Mouse (Mus musculus) left cerebral cortex, postnatal 36 days (tissue): ENCODE measurements at regions not wholly inside any gene's neighbourhood (a gene's known extent, or its start where the extent isn't known, plus 50 kb on each side); places are given as distances from the start of the nearest gene placed in this dataset.

Source experiments
- DNase-seq, 2 experiments: peaks; one replicate each; pipeline ENCODE4 v3.0.0; 2021 to 2022; ENCODE audit warnings: low spot score in 2 of 2, mixed read lengths in 1 of 2
- intact Hi-C: fragments of 180-260 bp; cut with DNase I; formaldehyde crosslinking; loops from one replicate; pipeline ENCODE4 v1.15.1; 2025

- no peak for DNase-seq
- intact Hi-C loops = no loop called here
Observed at GRCm38 (mm10) chr4:72379515-72379914, 178.8 kb upstream of the Tle1 start.

GRCm38 (mm10) chr4:72379011-72379410, 178.3 kb upstream of the Tle1 start:
- intact Hi-C loops = no loop called here

GRCm38 (mm10) chr4:72377520-72377919, 176.8 kb upstream of the Tle1 start:
- intact Hi-C loops = no loop called here

More at GRCm38 (mm10) chr4:72379011-72379410, 178.3 kb upstream of the Tle1 start:
- no peak for DNase-seq

GRCm38 (mm10) chr4:72351985-72352384, 151.3 kb upstream of the Tle1 start:
- intact Hi-C loops = no loop called here
- DNase-seq = no peak

More at GRCm38 (mm10) chr4:72377520-72377919, 176.8 kb upstream of the Tle1 start:
- DNase-seq = no peak

- intact Hi-C loops = no loop called here
- no peak for DNase-seq
Observed at GRCm38 (mm10) chr4:72331882-72332281, 131.2 kb upstream of the Tle1 start.

- intact Hi-C loops = no loop called here
- DNase-seq = no peak
Observed at GRCm38 (mm10) chr4:72329026-72329390, 128.3 kb upstream of the Tle1 start.

- intact Hi-C loops = no loop called here
- no peak for DNase-seq
Observed at GRCm38 (mm10) chr4:72328282-72329025, 127.7 kb upstream of the Tle1 start.

- intact Hi-C loops = no loop called here
- no peak for DNase-seq
Observed at GRCm38 (mm10) chr4:72324913-72325312, 124.2 kb upstream of the Tle1 start.

- intact Hi-C loops = no loop called here
- DNase-seq = no peak
Observed at GRCm38 (mm10) chr4:72285112-72285675, 84.5 kb upstream of the Tle1 start.

- peak; percentile 10 to 13 for DNase-seq
- intact Hi-C loops = no loop called here
Observed at GRCm38 (mm10) chr4:72250531-72250930, 49.8 kb upstream of the Tle1 start.
